Mouse (Mus musculus) kidney, postnatal 10 days (tissue): ENCODE results near the gene Apol11a.
"Not testable (repeated sequence)": the region's sequence is repeated elsewhere in the genome, so short reads cannot be mapped to it uniquely, and the experiment has no call there.

ENCODE experiments used
- DNase-seq: peaks from one replicate; pipeline ENCODE4 v3.0.0; 2021; ENCODE audit warnings: mixed read lengths

Gene Apol11a

DNA sequence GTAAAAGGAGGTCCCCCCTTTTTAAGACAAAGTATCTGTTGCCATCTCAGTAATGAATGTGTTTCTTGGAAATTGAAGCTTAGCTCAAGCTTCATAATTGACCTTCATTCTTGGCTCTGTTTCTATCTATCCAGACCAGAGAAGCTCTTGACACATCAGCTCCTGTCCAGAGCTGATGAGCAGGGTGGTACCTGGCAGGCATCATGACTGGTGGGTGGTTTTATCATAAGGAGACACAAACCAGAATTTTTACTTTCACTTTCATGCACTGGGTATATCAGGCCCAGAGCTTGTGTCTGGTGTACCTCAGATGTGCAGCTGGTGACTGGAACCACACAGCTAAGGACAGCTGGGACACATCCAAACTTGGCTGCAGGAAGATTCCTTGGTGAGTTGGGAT is at the start of gene Apol11a:
Apol11a (plus strand) TSS at position 306 of the 400 bp plus-strand sequence.
- DNase-seq: not testable (repeated sequence)

DNA sequence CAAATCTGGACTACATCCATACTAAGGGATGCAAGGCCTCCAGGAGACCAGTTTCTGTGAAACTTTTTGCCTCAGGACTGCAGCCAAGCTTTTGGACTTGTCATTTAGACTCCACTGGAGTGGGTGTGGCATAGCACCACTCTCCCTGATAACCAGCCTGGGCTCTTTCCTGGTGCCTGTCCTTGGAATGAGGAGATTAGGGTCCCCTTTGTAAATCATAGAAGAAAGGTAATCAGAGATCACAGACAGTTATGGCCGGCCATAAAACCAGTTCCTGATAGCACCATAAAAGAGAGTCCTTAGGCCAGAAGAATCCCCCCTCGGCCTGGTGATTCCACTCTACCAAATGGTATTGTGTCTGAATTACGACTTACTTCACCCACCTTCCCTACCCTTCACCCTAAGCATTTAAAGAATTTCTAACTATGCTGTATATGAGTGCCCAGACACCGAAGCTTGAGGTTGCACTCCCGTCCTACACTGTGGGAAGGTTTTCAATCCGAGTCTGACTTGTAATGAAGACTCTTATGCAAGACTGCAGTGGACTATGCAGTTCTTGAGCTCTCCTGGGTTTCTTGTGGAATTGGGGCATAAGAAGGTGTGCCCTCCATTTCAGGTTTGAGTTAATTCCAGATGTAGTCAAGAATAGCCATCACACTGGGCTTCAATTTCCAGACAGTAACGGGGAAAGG is 33.2 kb upstream of the Apol11a start:
- DNase-seq: not testable (repeated sequence)

DNA sequence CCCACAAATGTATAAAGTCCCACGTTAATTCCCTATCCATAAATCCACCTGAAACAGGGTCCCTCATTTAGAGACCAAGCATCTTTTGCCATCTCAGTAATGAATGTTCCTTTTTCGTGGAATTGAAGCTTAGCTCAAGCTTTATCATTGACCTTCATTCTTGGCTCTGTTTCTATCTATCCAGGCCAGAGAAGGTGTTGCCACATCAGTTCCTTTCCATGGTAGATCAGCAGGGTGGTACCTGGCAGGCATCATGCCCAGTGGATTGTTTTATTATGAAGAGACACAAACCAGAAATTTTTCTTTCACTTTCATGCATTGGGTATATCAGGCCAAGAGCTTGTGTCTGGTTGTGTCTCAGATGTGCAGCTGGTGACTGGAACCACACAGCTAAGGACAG is 31.4 kb upstream of the Apol11a start, which contains the start of gene Apol10a:
Apol10a (plus strand) TSS at position 355 of the 400 bp plus-strand sequence.
- not testable (repeated sequence) for DNase-seq

DNA sequence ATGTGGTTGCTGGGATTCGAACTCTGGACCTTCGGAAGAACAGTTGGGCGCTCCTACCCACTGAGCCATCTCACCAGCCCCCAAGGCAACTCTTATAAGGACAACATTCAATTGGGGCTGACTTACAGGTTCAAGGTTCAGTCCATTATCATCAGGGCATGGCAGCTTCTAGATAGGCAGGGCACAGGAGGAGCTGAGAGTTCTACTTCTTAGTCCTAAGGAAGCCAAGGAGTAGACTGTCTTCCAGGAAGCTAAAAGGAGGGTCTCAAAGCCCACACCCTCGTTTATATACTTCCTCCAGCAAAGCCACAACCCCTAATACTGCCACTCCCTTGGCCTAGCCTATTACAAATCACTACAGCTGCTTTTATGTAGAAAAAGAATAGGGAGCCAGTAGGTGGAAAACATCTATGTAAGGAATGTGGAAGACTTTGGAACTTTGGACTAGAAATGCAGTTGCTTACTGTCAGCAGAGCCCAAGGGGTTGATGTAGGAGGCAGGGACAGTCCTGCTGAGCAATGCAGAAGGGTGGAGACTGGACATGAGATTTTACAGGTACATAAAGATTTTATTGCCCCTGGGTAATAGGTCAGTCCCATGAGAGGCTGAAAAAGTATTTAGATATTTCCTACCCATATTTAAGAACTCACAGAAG is 25.8 kb upstream of the Apol11a start:
- peak; percentile 12 for DNase-seq

- not testable (repeated sequence) for DNase-seq
Measured at GRCm38 (mm10) chr15:77493181-77493580, 14.9 kb upstream of the Apol11a start.

DNA sequence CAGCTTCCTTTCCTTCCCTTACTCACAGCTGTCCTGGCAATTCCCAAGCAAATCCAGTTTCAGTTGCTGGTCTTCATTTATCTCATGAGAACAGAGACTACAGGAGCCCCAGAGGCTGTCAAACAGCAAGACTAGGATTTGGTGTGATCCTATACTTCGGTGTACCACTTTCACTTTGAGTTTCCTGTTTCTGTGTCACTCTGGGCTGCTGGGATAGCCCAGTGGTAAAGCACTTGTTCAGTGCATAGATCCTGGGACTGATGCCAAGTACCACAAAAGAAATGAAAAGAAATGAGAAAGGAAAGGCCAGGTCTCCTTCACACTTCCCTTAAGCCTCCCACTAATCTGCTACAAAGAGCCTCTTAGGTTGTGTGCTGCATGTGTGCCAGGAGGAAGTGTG is 13.4 kb upstream of the Apol11a start:
- not testable (repeated sequence) for DNase-seq

GRCm38 (mm10) chr15:77520596-77520995 is 12.5 kb downstream of the Apol11a start:
- not testable (repeated sequence) for DNase-seq

DNA sequence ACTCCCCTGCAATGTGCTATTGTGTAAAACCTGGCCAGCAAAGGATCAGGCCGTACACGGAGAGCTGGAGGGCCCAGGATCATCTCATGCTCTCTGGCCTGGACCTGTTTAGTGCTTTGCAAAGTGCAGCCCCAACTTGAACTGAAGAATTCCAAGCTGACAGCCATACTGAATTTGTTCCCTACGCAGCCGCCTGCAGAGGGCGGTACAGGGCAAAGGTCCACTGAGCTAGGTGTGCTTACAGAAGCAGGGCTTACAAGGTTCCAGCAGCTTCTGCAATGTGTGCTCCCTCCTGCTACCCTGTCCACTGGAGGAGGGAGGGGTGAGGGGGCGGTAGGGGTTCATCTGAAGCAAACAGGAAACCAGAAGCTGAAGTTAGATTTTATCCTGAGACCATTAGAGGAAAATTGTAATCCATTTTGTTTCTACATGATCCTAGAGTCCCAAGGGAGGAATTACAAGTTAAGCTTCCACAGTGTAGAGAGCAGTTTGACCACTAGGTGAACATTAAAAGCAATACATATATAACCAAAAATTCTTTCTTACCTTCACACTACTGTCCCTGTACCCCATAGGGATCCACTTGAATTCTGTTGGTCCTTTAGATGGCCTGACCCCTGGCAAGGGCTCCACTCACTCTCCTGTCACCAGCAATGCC is 15.2 kb downstream of the Apol11a start:
- peak; percentile 86 for DNase-seq

GRCm38 (mm10) chr15:77533216-77533615 is 25.1 kb downstream of the Apol11a start, which contains the start of gene Apol7c:
Gene Apol7c, minus strand, starts transcription at chr15:77533316.
- no peak for DNase-seq

DNA sequence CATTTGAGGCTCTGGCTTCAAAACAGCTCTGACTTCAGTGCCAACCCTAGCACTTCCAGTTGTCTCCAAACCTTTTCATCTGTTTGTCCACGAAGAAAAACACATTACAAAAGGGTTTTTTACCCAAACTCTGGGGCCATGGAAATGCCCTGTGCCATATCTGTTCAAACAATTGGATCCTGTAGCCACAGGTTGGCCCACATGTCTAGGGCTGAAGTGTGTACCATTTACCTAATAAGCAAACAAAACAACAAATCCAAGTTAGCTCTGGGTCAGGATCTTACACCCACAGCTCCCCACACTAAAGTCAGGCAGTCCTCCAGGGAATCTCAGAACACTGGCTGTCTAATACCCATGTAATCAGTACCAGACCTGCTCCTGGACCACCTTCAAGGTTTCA is 31.1 kb downstream of the Apol11a start:
- DNase-seq: not testable (repeated sequence)

DNA sequence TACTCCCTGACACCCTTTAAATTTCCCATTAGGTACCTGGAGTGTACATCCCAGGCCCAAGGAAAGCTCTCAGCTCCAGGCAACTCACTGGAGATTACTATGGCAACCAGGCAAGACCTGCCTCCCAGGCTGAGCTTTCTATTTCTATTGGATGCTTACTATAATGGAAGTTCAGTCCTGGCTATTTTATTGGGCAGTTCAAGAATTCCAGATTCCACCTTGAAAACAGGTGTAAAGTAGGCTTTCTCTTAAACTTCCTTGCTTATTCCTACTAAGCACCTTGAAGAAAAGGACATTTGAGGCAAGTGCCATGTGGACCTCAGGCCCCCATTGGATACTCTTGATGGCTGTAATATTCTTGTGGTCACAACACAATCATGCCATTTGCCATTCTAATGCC is 53.7 kb downstream of the Apol11a start, which contains the start of gene 1700025B11Rik:
1700025B11Rik (minus strand) TSS at position 101 of the 400 bp plus-strand sequence.
- DNase-seq: no peak

GRCm38 (mm10) chr15:77563219-77563618 is 55.1 kb downstream of the Apol11a start:
- DNase-seq: no peak
